Comparison of ENCODE assay signal across 7 mouse cellular contexts in the genomic region with DNA sequence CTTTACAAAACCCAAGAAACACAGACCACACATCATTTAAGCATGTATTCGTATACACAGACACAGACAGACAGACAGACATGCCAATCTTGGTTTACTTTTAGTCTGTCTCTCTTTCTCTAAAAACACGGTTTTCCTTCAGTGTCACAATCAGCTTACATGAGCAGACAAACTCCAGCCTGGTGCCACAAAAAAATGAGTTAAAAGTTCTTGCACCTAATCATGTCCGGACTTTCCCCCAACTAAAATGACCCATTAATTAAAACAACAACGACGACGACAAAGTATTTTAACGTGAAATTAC. TPM values are rescaled to one million over a fixed set of nuclear protein-coding genes. Genes with fewer than 3 reads are reported as not detected.
DNase-seq lines count a peak whose midpoint lies in the region; ATAC-seq lines count a peak whose summit lies in the region.

No protein-coding gene starts in this region.

- peaks cover 34% of the 10 kb centered on the region for H3K4me1 ChIP-seq in lung, embryonic 16.5 days (replicated peaks; ENCODE audit: control insufficient read depth, insufficient read depth, low read length)
- peaks cover 19% of the 10 kb centered on the region for H3K4me1 ChIP-seq in embryonic facial prominence, embryonic 14.5 days (ENCODE audit: control insufficient read depth, insufficient read depth, low read length)
- peaks cover 31% of the 10 kb centered on the region for H3K4me1 ChIP-seq in limb, embryonic 10.5 days

- H3K27ac ChIP-seq in lung, embryonic 16.5 days (ENCODE audit: low read length), result peak overlapping the region; percentile 99
- peak overlapping the region; percentile 99; the same call in 1 of the 2 replicates for H3K27ac ChIP-seq in embryonic facial prominence, embryonic 14.5 days (replicated peaks; ENCODE audit: low read depth, low read length)
- peak overlapping the region; percentile 99 for H3K27ac ChIP-seq in limb, embryonic 10.5 days

- no peaks in the 10 kb centered on the region for H3K9me3 ChIP-seq in lung, embryonic 16.5 days (ENCODE audit: control insufficient read depth, low read length)
- no peaks in the 10 kb centered on the region for H3K9me3 ChIP-seq in embryonic facial prominence, embryonic 14.5 days (ENCODE audit: control insufficient read depth, low read length)
- no peaks in the 10 kb centered on the region for H3K9me3 ChIP-seq in limb, embryonic 10.5 days (replicated peaks)

- peak overlapping the region; percentile 84 for H3K4me3 ChIP-seq in lung, embryonic 16.5 days (ENCODE audit: low read length)
- peak overlapping the region; percentile 83 for H3K4me3 ChIP-seq in embryonic facial prominence, embryonic 14.5 days (ENCODE audit: low read depth, low read length)
- peak overlapping the region; percentile 86 for H3K4me3 ChIP-seq in limb, embryonic 10.5 days

- ATAC-seq in lung, embryonic 16.5 days (ENCODE audit: low read depth), result no peak
- ATAC-seq in embryonic facial prominence, embryonic 14.5 days (ENCODE audit: low read depth), result no peak

- WGBS in lung, embryonic 16.5 days, result under 1% methylated on average over 7 of the region's 7 CpGs
- 2% methylated on average over 7 of the region's 7 CpGs for WGBS in embryonic facial prominence, embryonic 14.5 days
- 5% methylated on average over 7 of the region's 7 CpGs for WGBS in limb, embryonic 10.5 days

- H3K9ac ChIP-seq in lung, embryonic 16.5 days (ENCODE audit: low read length), result peak overlapping the region; percentile 97
- peak overlapping the region; percentile 99 for H3K9ac ChIP-seq in embryonic facial prominence, embryonic 14.5 days (ENCODE audit: low read depth, low read length)

- DNase-seq in lung, postnatal 10 days, result no peak
- no peak for DNase-seq in embryonic facial prominence, embryonic 14.5 days (ENCODE audit: low spot score)
- peak; percentile 22 for DNase-seq in limb, embryonic 10.5 days (ENCODE audit: low spot score)
- DNase-seq in splenic B cell, adult 2 months (ENCODE audit: low read depth, low spot score), result peak; percentile 8
- DNase-seq in urinary bladder, adult 2 months (ENCODE audit: low spot score), result no peak
- no peak for DNase-seq in adrenal gland, adult 2 months

- H3K36me3 ChIP-seq in lung, embryonic 16.5 days (ENCODE audit: control insufficient read depth, insufficient read depth, low read length), result no peaks in the 10 kb centered on the region
- H3K36me3 ChIP-seq in embryonic facial prominence, embryonic 14.5 days (ENCODE audit: control insufficient read depth, insufficient read depth, low read length), result 0 out of 2 replicates have a peak, but pooled peaks cover 8% of the 10 kb centered on the region
- H3K36me3 ChIP-seq in limb, embryonic 10.5 days, result peaks cover 9% of the 10 kb centered on the region
- H3K36me3 ChIP-seq in splenic B cell, adult 2 months (ENCODE audit: control insufficient read depth, insufficient read depth, low read length, poor library complexity, severe bottlenecking), result no peaks in the 10 kb centered on the region

- H3K27me3 ChIP-seq in lung, embryonic 16.5 days (ENCODE audit: control insufficient read depth, insufficient read depth, low read depth, low read length), result no peaks in the 10 kb centered on the region
- H3K27me3 ChIP-seq in embryonic facial prominence, embryonic 14.5 days (replicated peaks; ENCODE audit: control insufficient read depth, insufficient read depth, low read length), result no peaks in the 10 kb centered on the region
- H3K27me3 ChIP-seq in limb, embryonic 10.5 days (ENCODE audit: low read depth, poor library complexity, severe bottlenecking), result no peaks in the 10 kb centered on the region
- no peaks in the 10 kb centered on the region for H3K27me3 ChIP-seq in splenic B cell, adult 2 months (ENCODE audit: control insufficient read depth, insufficient read depth, low read length, poor library complexity, severe bottlenecking)

- peak overlapping the region; percentile 70 for H3K4me2 ChIP-seq in lung, embryonic 16.5 days (ENCODE audit: low read depth, low read length)
- peak overlapping the region; percentile 60 for H3K4me2 ChIP-seq in embryonic facial prominence, embryonic 14.5 days (ENCODE audit: low read depth, low read length)

RNA-seq across cellular contexts. Expression of a gene that starts 2.1 kb away (rescaled TPM):
- 44.3 and 45.4 TPM in 2 replicates for polyA plus RNA-seq in lung, embryonic 16.5 days (2015; fragmentation: Nextera tagmentation; extraction: Ambion mirVana)
- 34.5 and 35.5 TPM in 2 replicates for polyA plus RNA-seq in embryonic facial prominence, embryonic 14.5 days (2014; fragmentation: Nextera tagmentation; extraction: Ambion mirVana)
- 37.3 and 37.9 TPM in 2 replicates for polyA plus RNA-seq in limb, embryonic 10.5 days (2016; fragmentation: Nextera tagmentation; extraction: Ambion mirVana)
- polyA plus RNA-seq in urinary bladder, adult 2 months (2012; rRNA removed), result 5.5 and 11.1 TPM in 2 replicates
- total RNA-seq in adrenal gland, adult 2 months (2021), result 10 to 100 TPM; 80.3 to 95.3 TPM
- 7.6 and 7.7 TPM in 2 replicates for polyA plus RNA-seq in adrenal gland, adult 2 months (2012; rRNA removed)

Comparison
In these comparisons a context has a peak if more than half of its experiments do, and no peak if none do; other contexts are left out.
1. DNase-seq: peak in limb, embryonic 10.5 days (single experiment) and splenic B cell, adult 2 months (single experiment); none in lung, postnatal 10 days (single experiment), embryonic facial prominence, embryonic 14.5 days (single experiment), urinary bladder, adult 2 months (single experiment) and adrenal gland, adult 2 months (single experiment).
2. Peak in every context shown above with its lines, with median percentiles within 50 percentile points of each other: H3K27ac ChIP-seq and H3K4me3 ChIP-seq.